Mouse (Mus musculus) kidney, adult 9 months (tissue): ENCODE data around the gene Prpf6.

ENCODE experiments used
- DNase-seq: peaks from one replicate; pipeline ENCODE4 v3.0.0; 2022

Gene Prpf6

DNA sequence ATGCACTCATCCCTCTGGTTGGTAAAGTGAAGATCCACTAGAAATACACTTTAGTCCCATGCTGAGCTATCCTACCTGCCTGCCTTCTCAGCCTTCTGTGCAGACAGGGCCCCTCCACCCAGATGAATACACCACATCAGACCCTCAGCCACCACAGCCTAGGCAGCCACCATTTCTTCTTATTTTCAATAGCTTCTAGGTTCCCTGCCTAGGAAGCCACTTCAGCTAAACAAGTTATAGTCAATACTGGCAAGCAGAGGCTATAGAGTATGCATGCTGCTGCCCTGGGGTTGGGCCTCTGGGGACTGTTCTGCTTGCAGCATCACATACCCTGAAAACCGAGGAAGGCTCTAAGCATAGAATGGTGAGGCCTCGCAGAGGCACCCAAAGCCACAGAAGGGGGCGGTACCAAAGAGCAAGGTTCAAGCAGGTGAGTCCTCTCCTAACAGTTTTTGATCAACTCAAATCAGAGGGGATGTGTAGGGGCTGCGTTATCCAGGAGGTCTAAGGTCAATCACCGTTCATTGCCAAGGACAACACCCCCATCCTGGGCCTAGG, at the start of gene Prpf6:
Gene Prpf6, plus strand, starts transcription at position 341 of the 558 bp plus-strand sequence.
- peak; percentile 48 for DNase-seq

DNA sequence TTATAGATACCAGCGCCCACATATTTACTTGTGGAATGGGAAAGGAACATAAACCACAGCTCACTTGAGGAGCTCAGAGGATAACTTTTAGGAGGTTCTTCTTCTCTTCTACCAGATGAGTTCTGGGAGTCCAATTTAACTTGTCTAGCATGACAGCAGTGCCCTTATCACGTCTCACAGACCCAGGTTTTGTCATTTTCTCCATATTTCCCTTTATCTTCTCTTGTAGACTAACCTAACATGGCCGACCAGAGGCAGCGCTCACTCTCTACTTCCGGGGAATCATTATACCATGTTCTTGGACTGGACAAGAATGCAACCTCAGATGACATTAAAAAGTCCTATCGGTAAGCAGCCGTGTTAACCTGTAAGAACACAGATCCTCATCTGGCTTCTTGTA, 45.5 kb upstream of the Prpf6 start:
- DNase-seq = no peak

DNA sequence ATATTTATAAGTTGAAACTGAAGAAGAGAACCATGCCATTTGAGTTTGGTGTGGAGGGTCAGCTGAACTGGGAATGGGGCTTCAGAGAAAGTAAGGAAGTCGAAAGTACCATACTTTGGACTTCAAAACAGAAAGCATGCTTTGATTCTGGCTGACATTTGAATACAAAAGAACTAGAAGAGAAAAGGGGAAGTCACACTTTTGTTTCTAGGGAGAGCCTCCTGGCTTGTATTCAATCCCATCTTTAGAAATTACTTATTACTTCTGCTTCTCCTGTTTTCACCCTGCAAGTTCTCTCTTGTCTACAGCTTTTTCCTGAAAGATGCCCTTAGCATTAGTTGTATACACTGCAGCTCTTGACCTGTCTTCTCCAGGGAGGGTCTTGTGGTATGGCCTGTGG, 43.4 kb upstream of the Prpf6 start:
- DNase-seq = no peak

DNA sequence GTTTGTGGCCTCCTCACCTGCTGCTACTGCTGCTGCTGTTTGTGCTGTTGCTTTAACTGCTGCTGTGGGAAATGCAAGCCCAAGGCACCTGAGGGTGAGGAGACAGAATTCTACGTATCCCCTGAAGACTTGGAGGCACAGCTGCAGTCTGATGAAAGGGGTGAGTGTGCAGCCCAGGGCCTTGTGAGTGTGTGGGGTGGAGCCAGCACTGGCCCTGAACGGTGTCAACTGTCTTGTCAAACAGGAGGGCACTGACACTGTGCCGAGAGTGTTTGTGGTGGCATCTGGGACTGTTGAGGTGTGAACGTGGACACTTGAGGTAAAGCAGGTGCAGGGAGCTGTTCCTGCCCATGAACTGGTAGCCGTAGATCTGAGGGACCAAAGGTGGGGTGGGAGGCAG, 43.0 kb upstream of the Prpf6 start:
- no peak for DNase-seq

DNA sequence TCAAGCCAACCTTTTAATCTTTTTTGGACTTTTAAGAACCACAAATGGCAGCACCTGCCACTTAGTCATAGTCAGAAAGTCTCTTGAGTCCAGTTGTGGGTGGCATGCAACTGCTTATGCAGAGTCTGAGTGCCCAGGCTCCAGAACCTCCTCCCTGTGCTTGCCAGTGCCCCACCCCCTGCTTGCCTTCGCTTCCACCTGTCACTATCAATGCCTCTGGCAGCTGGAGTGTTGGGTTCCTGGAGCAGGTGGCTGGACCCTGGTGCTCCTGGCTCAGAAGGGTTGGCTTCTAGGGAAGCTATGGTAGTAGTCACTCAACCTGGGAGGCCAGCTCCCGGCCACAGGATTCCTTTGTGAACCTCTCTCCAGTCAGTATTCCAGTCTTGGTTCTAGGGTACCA, 41.4 kb upstream of the Prpf6 start:
- no peak for DNase-seq

DNA sequence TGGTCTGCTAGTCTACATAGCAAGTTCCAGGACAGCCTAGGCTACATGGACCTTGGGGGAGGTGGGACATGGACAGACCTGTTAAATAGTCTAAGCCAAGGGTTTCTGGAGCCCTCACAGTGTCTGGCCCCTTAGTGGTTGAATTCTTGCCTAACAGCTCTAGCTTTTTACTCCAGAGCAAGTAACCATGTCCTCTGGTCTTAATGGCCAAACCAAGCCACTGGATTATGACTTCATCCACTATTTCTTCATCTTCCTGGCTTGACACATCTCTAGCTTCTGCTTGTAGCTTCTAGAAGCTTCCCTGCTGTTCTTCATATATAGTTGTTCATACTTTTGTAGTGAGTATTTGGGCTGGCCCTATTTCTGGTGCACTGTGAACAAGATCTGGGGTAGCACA, 37.9 kb upstream of the Prpf6 start:
- no peak for DNase-seq

DNA sequence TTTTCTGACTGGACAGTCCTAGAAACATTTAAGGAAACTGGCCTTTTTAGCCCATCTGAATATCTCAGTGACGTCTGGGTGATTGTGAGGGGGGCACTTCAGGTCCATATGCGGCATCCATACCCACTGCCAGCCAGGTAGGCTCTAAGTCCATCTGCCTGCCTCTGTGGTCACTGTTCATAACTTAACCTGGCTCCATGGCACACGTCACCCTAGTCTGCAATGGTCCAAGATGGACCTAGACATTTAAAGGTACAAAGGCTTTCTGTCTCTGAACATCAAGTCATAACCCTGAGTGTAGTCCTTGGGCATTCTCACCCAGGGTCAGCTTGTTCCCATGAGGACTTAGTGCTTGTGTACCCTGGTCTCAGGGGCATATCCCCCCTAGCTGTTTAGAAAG, 24.3 kb upstream of the Prpf6 start:
- DNase-seq = no peak

DNA sequence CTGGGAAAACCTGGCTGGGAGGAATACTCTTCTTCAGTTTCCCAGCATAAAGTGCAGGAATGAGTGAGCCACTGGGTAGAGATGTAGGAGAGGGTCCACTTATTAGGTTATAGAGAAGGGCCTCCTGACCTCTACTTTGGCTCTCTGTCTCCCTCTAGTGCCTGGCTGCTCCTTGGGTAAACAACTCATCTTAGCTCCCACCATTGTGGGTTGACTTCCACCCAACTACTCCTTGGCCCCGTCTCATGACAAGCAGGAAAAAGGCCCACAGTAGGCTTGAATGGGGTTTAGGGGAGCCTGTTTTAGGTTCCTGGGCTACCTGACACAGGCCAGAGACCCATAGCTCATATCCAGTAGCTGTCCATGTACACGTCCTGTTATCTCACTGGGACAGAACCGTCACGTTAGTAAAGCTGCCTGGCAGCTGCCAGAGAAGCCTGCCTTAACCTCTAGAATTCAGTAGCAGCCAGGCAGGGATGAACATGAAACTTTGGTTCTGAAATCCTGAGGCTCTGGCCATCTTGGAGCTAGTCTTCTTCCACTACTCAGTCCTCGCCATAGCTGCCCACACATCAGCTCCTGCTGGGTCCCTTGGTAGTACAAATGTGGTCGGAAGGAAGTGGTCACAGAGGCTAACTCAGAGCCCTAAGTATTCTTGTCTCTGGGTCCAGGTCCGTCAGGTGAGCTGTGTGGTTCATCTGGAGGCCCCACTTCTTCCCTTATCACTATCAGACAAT, 23.2 kb upstream of the Prpf6 start:
- peak; percentile 64 for DNase-seq

DNA sequence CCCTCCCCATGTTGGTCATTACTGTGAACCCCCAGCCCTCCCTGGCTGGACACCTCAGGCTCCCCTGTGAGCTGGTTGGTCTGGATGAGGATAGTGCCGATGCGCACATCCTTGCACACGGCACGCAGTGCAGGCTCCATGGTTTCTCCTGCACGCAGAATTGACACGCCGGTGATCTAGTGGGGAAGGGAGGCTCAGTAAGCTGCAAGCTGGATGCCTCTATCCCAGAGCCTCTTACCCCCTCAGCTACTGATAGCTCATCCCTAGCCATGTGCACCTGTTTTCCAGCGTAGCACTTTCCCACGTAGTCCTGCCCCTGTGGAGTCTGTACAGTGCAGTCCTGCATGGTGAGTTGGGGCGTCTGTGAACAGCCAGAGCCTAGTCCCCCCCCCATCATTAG, 21.8 kb upstream of the Prpf6 start:
- DNase-seq = no peak

DNA sequence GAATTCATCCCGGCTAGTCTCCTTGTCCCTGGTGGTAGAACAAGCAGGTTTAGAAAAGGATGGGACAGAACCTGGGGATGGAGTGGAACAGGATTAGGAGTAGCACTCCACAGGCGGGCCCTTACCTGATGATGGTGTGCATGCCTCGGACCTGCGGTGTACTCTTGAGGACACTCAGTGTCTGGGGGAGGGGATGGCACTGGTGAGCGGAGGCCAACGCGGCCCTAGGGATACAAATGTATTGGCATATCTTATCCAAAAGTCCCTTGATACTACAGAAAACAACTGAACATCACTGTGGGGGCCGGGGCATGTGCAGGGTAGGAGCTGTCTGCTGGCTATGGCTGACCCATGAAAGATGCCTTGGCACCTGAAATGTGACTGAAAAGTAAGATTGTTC, 21.3 kb upstream of the Prpf6 start:
- no peak for DNase-seq

DNA sequence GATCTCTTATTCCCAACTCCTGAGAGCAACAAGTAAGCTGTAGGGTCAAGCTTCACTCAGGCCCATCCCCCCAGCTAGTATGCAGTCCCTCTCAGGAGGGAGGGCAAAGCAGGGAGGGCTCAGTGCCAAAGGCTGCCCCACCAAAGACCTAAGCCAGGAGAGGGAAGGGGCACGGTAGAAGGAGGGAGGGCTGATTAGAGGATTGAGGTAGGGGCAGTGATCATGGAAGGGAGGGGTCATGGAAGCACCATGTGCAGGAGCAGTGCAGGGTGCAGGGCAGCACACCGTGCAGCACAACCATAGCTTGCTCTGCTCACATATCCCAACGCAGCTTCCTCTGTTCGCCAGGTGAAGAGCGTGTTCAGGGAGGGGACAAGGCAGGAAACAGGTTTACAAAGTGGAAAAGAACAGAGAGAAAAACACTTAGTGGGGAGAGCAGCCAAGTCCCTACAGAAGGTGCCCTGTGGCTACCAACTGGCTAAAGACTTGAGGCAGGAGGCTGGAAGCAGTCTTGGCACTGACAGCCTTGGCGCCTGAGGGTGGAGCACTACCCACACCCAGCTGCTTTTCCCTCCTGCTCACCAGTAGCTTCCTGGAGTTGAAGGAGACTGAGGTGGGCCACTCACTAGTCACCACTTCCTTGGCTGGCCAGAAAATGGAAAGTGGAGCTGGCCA, 20.6 kb upstream of the Prpf6 start:
- no peak for DNase-seq

DNA sequence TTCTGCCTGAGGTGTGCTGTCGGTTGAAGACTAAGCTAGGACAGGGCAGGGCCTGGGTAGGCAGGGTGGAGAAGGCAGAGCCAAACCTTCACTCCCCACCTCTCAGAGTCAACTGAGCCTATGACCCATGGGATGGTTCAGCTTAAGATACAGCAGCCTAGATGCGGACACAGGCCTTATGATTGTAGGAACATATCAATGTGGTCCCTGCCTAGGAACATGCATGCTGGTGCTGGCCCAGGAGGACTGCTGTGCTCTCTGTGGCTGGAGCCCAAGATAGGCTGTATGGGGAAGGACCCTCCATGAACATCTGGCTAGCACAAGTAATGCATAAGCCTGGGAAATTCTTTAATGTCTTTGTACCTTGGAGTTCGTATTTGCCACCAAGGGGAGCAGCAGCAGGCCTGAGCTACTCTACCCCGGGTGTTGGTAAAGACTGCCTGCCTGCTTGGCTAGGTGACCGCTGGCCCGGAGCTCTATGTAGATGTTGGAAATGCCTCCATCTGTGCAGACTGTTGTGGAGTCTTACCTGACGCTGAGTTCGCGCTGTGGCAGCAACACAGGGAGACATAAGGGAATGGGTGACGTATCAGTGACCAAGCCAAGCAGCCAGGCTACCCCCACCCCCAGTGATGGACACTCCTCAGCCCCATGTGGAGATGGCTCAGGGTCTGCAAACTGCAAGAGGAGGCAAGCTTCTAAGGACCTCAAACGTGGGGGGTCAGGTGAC, 19.6 kb upstream of the Prpf6 start:
- no peak for DNase-seq

DNA sequence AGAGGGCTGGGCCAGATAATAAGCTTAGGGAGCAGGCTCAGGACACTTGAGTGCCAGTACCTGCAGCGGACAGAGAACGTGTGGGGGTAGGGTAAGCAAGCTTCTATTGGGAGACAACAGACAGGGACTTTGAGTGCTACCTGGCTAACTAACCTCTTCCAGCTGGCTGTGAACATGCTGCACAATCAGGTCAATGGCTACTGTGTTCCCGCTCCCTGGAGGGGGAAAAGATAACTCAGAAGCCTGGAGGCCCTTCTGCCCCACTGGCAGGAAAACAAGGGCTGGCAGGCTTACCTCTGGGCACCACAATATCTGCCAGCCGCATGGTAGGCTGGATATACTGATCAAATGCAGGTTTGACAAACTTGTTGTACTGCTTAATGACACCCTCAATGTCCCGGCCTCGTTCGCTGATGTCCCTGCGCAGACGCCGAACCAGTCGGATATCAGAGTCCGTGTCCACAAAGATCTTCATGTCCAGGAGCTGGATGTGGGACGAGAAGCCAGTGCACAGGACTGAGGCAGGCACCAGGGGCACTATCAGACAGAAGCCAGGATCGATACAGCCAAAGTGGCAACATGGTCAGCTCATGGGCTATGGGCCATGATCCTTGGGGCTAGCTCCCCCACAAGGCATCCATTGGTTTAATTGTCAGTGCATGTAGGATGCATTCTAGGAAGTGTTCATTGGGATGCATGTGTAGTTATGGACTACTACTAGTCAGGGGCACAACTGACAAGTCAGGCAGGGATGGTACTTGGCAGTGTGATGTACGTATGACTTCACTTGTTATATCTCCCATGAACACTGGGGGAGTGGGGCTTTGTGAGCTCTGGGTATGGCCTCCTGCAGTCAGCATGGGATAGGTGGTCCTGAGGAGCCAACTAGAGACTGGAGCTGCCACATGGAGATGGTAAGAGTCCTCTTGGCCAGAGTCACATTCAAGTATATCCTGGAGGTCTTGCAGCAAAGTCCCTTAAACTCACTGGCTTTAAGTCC, 18.4 kb upstream of the Prpf6 start:
- no peak for DNase-seq

DNA sequence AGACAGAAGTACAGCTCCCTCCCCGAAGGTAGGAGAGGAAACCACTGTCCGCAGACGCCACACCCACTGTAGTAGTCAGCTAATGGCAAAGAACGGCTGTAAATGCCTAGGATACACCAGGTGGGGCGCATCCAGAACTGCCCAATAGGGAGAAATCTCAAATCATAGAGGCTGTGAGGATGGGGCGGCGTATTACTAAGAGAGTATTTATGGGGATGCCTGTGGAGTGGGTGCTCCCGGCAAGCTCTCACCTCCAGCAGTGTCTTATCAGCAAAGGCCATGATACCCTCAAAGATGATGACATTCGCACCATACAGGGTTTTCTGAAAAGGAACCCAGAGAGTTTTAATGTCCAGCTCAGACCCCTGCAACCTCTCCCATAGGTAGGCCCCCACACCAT, 17.7 kb upstream of the Prpf6 start:
- no peak for DNase-seq

DNA sequence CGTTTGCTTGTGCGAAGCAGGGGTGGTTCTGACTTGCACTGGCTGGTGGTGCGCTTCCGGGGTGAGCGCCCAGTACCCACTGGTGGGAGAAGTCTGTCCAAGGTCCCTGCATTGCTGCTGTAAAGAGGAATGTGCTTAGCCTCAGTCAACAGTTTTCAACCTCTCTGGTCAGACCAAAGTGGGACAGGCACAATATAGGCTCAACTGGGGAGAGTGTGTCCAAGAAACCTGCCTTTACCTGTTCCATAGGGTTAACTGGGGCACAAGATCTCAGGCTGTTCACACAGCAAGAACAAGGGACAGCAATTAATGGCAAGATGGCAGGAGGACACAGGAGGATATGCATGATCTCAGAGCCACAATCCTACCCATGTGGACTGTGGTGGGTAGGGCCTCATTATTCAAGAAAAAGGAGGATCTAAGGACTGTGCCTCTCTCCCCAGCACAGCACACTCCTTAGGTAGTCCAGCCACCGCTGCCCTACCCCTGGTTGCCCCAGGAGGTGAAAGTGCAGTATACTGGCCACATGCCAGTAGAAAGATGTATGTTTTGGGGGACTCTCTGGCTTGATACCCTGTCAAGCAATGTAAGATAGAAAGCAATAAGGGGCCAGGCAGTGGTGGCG, 16.6 kb upstream of the Prpf6 start:
- DNase-seq = no peak

DNA sequence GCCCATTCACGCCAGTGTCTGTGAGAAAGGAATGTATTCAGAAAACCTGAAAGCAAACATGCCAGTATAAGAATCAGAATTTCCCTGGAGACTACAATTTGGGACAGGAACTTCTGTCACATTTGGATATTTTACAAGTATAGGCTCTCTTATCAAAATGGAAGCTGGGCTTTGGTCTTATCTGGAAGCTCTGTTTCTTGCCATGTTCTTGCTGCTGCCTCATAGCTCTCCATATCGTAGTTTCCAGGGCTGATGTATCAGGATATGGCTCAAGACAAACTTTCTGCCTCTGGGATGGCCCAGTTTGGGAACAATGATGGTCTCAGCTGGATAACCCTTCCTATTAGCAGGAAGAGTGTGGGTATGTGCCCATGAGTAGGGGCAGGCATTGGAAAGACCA, 15.1 kb upstream of the Prpf6 start:
- no peak for DNase-seq

DNA sequence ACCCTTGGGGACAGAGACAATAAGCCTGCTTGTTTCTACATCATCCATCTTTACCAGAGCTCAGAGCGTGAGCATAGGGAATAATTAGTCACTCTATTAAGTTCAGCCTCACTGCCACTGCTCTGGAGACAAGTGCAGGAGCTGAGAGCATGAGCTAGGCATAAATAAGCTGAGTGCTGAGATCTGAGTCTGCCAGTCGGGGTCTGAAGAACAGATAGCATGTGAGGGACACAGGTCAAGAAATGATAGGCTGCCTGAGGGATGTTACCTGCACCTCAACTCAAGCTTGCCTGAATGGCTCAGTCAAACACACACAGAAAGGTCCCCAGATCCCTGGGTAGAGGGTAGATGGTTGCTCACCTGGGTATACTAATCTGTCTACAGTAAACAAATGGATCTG, 14.5 kb upstream of the Prpf6 start:
- DNase-seq = no peak

DNA sequence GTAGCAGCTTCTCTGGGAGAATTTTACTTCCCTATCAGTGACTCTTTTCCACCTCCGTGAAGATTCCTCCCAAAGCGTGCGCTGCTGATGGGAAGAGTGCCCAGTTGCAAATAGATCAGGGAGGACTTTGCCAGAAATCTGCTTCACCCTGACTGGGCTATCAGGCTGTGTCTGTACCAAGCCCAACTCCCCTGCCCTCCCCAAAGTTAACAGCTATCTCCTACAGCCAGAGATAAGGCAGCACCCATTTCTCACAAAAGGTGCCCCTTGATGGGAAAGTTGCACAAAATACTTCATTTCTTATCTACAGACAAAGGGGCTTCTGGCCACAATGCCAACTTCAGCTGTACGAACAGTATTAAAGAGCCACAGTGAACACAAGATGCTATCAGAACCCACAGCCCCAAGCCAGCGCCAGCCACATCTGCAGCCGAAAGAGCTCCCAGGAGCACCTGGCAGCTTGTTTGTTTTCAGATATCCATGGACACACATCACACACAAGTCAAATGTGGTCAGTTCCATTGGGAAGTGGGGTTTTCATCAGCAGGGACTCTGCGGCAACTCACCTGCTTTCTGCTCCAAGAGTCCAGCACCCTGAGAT, 13.6 kb upstream of the Prpf6 start:
- no peak for DNase-seq

DNA sequence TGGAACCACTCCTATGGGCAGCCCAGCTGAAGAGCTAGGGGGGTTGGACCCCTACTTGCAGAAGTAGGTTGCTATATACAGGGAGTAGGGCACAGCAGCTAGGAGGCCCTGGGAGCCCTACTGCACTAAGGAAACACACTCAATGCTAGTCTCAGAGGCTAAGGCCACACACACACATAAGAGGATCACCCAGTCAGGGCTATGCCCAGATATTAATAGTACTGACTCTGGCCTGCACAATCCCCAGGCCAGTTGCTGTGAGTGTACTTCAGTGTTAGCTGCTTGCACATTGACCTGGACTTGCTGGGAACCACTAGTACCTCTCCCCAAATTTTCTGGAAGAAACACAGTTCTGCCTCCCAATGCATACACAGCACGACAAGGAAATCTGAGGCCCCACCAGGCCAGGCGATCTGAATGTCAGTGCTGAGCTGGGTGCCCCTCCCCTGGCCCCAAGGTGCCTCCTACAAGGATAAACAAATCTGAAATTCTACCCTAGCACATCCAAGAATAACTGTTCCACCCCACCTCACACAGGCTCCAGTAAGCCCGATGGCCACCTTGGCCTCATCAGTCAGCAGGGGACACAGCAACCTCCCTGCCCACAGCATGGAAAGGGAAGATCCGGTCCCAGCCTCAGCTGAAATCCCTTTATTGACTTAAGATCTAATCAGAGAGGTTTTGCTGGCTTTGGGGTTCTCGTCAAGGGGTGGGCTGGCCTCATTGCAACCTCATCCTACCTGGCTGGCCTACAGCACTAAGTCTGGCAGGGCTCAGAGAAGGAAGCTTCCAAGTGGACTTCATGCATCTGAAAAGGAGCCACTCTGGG, 12.7 kb upstream of the Prpf6 start:
- DNase-seq = no peak

DNA sequence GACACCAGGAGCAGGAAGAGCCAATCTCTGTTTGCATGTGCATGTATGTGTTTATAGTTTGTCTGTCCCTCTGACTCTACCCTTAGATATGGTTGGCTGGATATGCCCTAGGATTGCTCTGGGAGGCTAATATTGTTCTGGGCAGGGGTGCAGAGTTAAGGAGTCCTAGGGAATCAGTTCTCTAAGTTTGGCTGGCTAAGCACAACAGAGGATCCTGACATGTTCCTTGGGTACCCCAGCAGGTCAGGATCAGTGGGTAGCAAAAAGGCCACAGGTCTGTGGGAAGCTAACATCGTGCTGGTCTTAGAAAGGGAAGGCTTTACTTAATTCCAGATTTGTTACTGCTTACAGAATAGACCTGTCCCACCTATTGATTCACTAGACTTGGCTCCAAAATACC, 12.0 kb upstream of the Prpf6 start:
- DNase-seq = no peak
